Mouse (Mus musculus) limb, embryonic 12.5 days (tissue): ENCODE results near the gene Mef2c. TPM values are rescaled to one million over a fixed set of nuclear protein-coding genes. Genes with fewer than 3 reads are reported as not detected.
A peak's percentile ranks its signal among the peaks of the same experiment; 100 is the strongest.

Experiments used
- ATAC-seq: fragments of 200-750 bp; cut with Nextera tagmentation; 2 replicates; pipeline ENCODE4 v1.8.0; 2017; ENCODE audit warnings: low read depth, moderate TSS enrichment; ENCODE audit not compliant: insufficient number of reproducible peaks, insufficient read depth, low FRiP score, low TSS enrichment
- H3K27ac ChIP-seq: fragments of 300-500 bp; sonication (generic); 2 replicates; pipeline ENCODE4 v1.5.1; 2016; ENCODE audit warnings: mild to moderate bottlenecking, moderate library complexity
- H3K27me3 ChIP-seq: fragments of 300-500 bp; sonication (generic); 2 replicates; pipeline ENCODE4 v1.6.1; 2016; ENCODE audit warnings: mild to moderate bottlenecking, moderate library complexity
- H3K36me3 ChIP-seq: fragments of 300-500 bp; sonication (generic); 2 replicates; pipeline ENCODE4 v1.6.1; 2016; ENCODE audit warnings: mild to moderate bottlenecking, moderate library complexity
- H3K4me1 ChIP-seq: fragments of 300-500 bp; sonication (generic); replicated peaks from 2 replicates; pipeline ENCODE4 v1.6.1; 2016
- H3K4me2 ChIP-seq: fragments of 300-500 bp; sonication (generic); 2 replicates; pipeline ENCODE4 v1.6.1; 2016; ENCODE audit warnings: mild to moderate bottlenecking, moderate library complexity
- H3K4me3 ChIP-seq: fragments of 300-500 bp; sonication (generic); replicated peaks from 2 replicates; pipeline ENCODE4 v1.5.1; 2016; ENCODE audit warnings: mild to moderate bottlenecking
- H3K9ac ChIP-seq: fragments of 300-500 bp; sonication (generic); replicated peaks from 2 replicates; pipeline ENCODE4 v1.6.1; 2016; ENCODE audit warnings: mild to moderate bottlenecking, moderate library complexity
- H3K9me3 ChIP-seq: fragments of 300-500 bp; sonication (generic); 2 replicates; pipeline ENCODE4 v1.6.1; 2016; ENCODE audit warnings: mild to moderate bottlenecking, moderate library complexity
- WGBS: fragments of 180-500 bp; shearing (Covaris S2); methylation state at CpG from one replicate; pipeline ENCODE4 v1.1.7; 2016; 5-methylcytosine and 5-hydroxymethylcytosine counted together
- polyA plus RNA-seq: library from polyadenylated mRNA; unstranded; fragments of >200 nt; fragmentation: Nextera tagmentation; extraction: Ambion mirVana; gene quantifications from 2 replicates; pipeline ENCODE4 v1.2.1, GENCODE M21; 2016

The Mef2c gene
- polyA plus RNA-seq, 1 experiment from 2014 or later, result 62.4 TPM

- Histone ChIP-seq H3K36me3 (no peaks in the 10 kb centered on the region), H3K27ac (peak overlapping the region; percentile 69; the same call in 1 of the 2 replicates), H3K4me2 (peak overlapping the region; percentile 83), H3K4me1 (no peaks in the 10 kb centered on the region), H3K9me3 (no peaks in the 10 kb centered on the region), H3K27me3 (no peaks in the 10 kb centered on the region), H3K4me3 (peak overlapping the region; percentile 60), H3K9ac (peak overlapping the region; percentile 61)
- ATAC-seq, result no peak
- WGBS, result 16% methylated on average over 7 of the region's 7 CpGs
Observed at GRCm38 (mm10) chr13:83524902-83525715, 21.3 kb downstream of the Mef2c start.

- H3K4me3 ChIP-seq, result peak overlapping the region; percentile 60
- no peaks in the 10 kb centered on the region for H3K36me3 ChIP-seq
- no peak overlapping the region for H3K27ac ChIP-seq
- peak overlapping the region; percentile 61; the same call in 1 of the 2 replicates for H3K9ac ChIP-seq
- H3K4me2 ChIP-seq, result peak overlapping the region; percentile 83
- no peak for ATAC-seq
- H3K9me3 ChIP-seq, result no peaks in the 10 kb centered on the region
- H3K27me3 ChIP-seq, result no peaks in the 10 kb centered on the region
- WGBS, result 74% methylated on average over 2 of the region's 2 CpGs
- H3K4me1 ChIP-seq, result no peaks in the 10 kb centered on the region
Observed at GRCm38 (mm10) chr13:83525716-83526005, 21.8 kb downstream of the Mef2c start.

GRCm38 (mm10) chr13:83526066-83526465 lies 22.2 kb downstream of the Mef2c start:
- WGBS, result 41% methylated on average over 6 of the region's 6 CpGs
- Histone ChIP-seq H3K27me3 (no peaks in the 10 kb centered on the region), H3K4me3 (peak overlapping the region; percentile 60), H3K27ac (no peak overlapping the region), H3K4me2 (peak overlapping the region; percentile 83), H3K9ac (no peak overlapping the region), H3K4me1 (no peaks in the 10 kb centered on the region), H3K9me3 (no peaks in the 10 kb centered on the region), H3K36me3 (no peaks in the 10 kb centered on the region)
- no peak for ATAC-seq

DNA sequence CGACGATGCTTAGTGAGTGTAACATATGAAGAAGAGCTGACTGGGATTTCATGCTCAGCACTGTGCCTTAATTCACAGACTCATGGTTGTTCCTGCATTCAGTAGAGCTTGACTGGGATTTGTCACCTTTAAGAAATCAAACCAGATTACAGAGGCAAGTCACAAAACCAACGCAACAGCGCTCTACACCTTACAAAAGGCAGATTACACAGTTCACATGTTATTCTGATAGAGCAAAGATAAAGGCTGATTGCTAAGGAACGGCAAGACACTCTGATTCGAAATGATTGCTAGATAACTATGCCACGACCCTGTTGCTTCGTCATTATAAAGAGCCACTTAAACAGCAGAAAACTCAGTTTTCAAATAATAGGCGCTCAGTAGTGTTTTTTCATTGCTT lies 24.1 kb downstream of the Mef2c start:
- Histone ChIP-seq H3K27me3 (no peaks in the 10 kb centered on the region), H3K4me3 (no peak overlapping the region), H3K27ac (no peak overlapping the region), H3K36me3 (no peaks in the 10 kb centered on the region), H3K4me2 (no peak overlapping the region), H3K4me1 (no peaks in the 10 kb centered on the region; the same call in 1 of the 2 replicates), H3K9me3 (no peaks in the 10 kb centered on the region), H3K9ac (no peak overlapping the region)
- no peak for ATAC-seq
- 87% methylated on average over 9 of the region's 9 CpGs for WGBS

DNA sequence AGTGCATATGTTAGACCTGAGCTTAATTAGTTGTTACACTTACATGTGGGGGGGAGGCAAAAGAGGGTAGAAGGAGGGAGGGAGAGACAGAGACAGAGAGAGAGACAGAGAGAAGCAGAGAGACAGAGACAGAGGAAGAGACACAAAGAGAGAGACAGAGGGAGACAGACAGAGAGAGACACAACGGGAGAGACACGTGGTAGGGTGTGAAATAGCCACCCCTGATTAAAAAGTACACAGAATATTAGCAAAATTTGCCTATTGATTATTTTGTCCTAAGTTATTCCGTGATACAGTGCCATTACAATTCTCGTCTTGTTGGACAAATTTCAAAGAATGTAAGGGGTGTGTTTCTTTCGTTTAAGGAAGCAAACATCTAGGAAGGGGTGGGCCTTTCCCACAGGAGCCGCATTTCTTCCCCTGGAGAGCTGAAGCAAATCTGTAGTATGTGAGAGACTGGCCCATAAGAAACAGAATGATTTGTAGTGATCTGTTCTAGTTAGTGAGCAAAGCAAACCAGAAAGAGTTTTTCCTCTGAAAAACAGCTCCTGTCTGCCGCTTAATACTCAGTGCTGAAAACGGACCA lies 26.0 kb downstream of the Mef2c start:
- WGBS, result 70% methylated on average over 8 of the region's 8 CpGs
- Histone ChIP-seq H3K4me1 (no peaks in the 10 kb centered on the region; the same call in 1 of the 2 replicates), H3K4me3 (no peak overlapping the region), H3K4me2 (no peak overlapping the region), H3K36me3 (no peaks in the 10 kb centered on the region), H3K9ac (no peak overlapping the region), H3K27ac (no peak overlapping the region), H3K27me3 (no peaks in the 10 kb centered on the region), H3K9me3 (no peaks in the 10 kb centered on the region)
- ATAC-seq, result no peak

- H3K9ac ChIP-seq, result no peak overlapping the region
- no peaks in the 10 kb centered on the region for H3K36me3 ChIP-seq
- H3K9me3 ChIP-seq, result no peaks in the 10 kb centered on the region
- no peak overlapping the region for H3K4me2 ChIP-seq
- no peaks in the 10 kb centered on the region for H3K27me3 ChIP-seq
- no peak for ATAC-seq
- WGBS, result 82% methylated on average over 4 of the region's 4 CpGs
- no peaks in the 10 kb centered on the region; the same call in 1 of the 2 replicates for H3K4me1 ChIP-seq
- no peak overlapping the region for H3K4me3 ChIP-seq
- no peak overlapping the region for H3K27ac ChIP-seq
Observed at GRCm38 (mm10) chr13:83530889-83531288, 27.1 kb downstream of the Mef2c start.

DNA sequence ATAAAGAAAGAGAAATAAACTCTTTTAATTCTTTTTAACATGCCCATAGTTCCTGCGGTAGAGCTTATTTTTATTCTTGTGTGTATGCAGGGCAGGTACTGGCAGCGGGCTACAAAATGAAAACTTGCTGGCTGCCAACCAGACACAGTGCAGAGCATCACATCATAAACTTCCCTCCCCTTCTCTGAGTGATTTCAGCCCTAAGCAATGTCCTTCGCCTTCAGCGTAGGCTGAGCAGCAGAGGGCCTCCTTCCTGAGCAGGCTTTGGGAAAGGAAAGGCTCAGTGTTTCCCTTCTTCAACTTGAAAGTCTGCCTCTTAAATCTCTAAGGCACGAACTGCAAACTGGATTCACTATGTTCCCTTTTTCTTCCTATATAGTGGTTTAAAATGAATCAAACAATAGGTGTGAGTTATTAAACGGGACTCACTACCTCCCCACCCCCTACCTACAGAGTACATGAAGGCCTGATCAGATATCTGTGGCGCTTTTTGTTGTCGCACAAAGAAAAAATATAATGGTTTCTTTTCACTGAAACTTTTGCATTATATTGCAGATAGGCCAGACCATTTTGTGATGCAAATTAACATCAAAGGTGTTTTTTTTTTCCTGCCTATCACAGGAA lies 28.2 kb downstream of the Mef2c start:
- H3K9ac ChIP-seq, result no peak overlapping the region
- H3K27ac ChIP-seq, result peak overlapping the region; percentile 14; the same call in 1 of the 2 replicates
- WGBS, result 53% methylated on average over 8 of the region's 8 CpGs
- no peak overlapping the region for H3K4me2 ChIP-seq
- no peaks in the 10 kb centered on the region for H3K9me3 ChIP-seq
- no peaks in the 10 kb centered on the region for H3K36me3 ChIP-seq
- H3K4me1 ChIP-seq, result no peaks in the 10 kb centered on the region; the same call in 1 of the 2 replicates
- no peaks in the 10 kb centered on the region for H3K27me3 ChIP-seq
- no peak for ATAC-seq
- no peak overlapping the region for H3K4me3 ChIP-seq

- Histone ChIP-seq H3K4me3 (no peak overlapping the region), H3K27ac (no peak overlapping the region), H3K36me3 (no peaks in the 10 kb centered on the region), H3K27me3 (no peaks in the 10 kb centered on the region), H3K9me3 (no peaks in the 10 kb centered on the region), H3K4me2 (no peak overlapping the region), H3K9ac (no peak overlapping the region), H3K4me1 (no peaks in the 10 kb centered on the region; the same call in 1 of the 2 replicates)
- ATAC-seq, result no peak
- 75% methylated on average over 3 of the region's 3 CpGs for WGBS
Observed at GRCm38 (mm10) chr13:83536361-83536760, 32.5 kb downstream of the Mef2c start.

DNA sequence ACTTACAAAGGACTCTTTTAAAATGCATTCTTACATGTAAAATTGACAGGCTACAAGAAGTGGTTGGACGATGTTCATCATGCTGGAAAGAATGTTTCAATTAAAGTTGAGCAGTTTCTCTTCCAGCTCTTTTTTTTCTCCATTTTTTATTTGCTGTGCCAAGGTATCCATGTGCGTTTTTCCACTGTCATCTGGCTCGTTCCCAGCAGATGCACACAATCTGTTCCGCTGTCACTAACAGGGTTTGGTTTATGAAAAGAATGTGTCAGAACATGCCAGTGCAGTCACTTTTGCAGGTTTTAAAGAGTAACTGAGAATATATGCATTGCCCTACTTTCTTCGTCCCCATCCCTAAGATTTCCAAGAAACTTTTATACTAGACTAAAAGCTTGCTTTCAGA lies 33.3 kb downstream of the Mef2c start:
- Histone ChIP-seq H3K9ac (no peak overlapping the region), H3K27ac (no peak overlapping the region), H3K4me1 (no peaks in the 10 kb centered on the region), H3K4me3 (no peak overlapping the region), H3K9me3 (no peaks in the 10 kb centered on the region), H3K4me2 (no peak overlapping the region), H3K27me3 (no peaks in the 10 kb centered on the region), H3K36me3 (no peaks in the 10 kb centered on the region)
- WGBS, result 65% methylated on average over 5 of the region's 5 CpGs
- ATAC-seq, result no peak

GRCm38 (mm10) chr13:83539921-83540320 lies 36.1 kb downstream of the Mef2c start:
- H3K9ac ChIP-seq, result no peak overlapping the region
- no peaks in the 10 kb centered on the region for H3K27me3 ChIP-seq

DNA sequence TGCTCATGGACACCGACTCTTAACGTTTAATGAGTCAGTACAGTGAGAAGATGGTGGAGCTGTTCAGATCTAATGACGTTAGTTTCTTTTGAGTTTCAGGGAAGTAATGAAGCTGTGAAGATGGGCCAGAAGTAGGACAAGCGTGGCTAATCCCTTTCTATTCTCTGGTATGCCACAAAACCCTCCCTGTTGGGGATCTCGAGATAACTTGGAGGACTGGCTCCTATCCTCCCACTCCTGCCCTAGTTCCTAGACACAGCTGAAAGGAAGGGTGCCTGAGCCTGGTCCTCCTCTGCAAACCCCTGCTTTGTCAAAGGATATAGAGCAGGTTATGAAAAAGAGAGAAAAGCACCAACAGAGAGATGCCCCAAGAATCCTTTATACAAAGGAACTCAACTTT lies 38.8 kb downstream of the Mef2c start:
- WGBS, result 80% methylated on average over 5 of the region's 5 CpGs
- Histone ChIP-seq H3K9me3 (no peaks in the 10 kb centered on the region), H3K4me2 (no peak overlapping the region), H3K4me3 (no peak overlapping the region), H3K27ac (no peak overlapping the region), H3K9ac (no peak overlapping the region), H3K4me1 (no peaks in the 10 kb centered on the region), H3K27me3 (no peaks in the 10 kb centered on the region), H3K36me3 (no peaks in the 10 kb centered on the region)
- no peak for ATAC-seq

More at GRCm38 (mm10) chr13:83539921-83540320, 36.1 kb downstream of the Mef2c start:
- Histone ChIP-seq H3K27ac (no peak overlapping the region), H3K36me3 (no peaks in the 10 kb centered on the region), H3K4me3 (no peak overlapping the region), H3K9me3 (no peaks in the 10 kb centered on the region), H3K4me1 (no peaks in the 10 kb centered on the region), H3K4me2 (no peak overlapping the region)
- no peak for ATAC-seq
